Mouse (Mus musculus) heart, embryonic 14.5 days (tissue): ENCODE data around the gene Snrpd2. TPM values are rescaled to one million over a fixed set of nuclear protein-coding genes. Genes with fewer than 3 reads are reported as not detected.

Experiments used
- ATAC-seq: fragments of 200-750 bp; cut with Nextera tagmentation; 2 replicates; pipeline ENCODE4 v1.8.0; 2017; ENCODE audit warnings: low read depth, moderate TSS enrichment; ENCODE audit not compliant: insufficient number of reproducible peaks, insufficient read depth, low FRiP score
- H3K27ac ChIP-seq, 2 experiments: fragments of 200-500 bp in 1 of 2; fragments of 300-500 bp in 1 of 2; sonication (generic) in 1 of 2; replicated peaks in 1 of 2; 2 replicates each; pipeline ENCODE4 v1.5.1; 2012 to 2014; ENCODE audit warnings: low read depth in 2 of 2, low read length in 2 of 2, control low read depth in 1 of 2, mild to moderate bottlenecking in 1 of 2, mixed read lengths in 1 of 2; ENCODE audit not compliant: control insufficient read depth in 1 of 2, insufficient read depth in 1 of 2
- H3K27me3 ChIP-seq: fragments of 300-500 bp; sonication (generic); 2 replicates; pipeline ENCODE4 v1.6.1; 2014; ENCODE audit warnings: mild to moderate bottlenecking, low read length, control low read depth; ENCODE audit not compliant: control insufficient read depth, insufficient read depth
- H3K36me3 ChIP-seq: fragments of 300-500 bp; sonication (generic); 2 replicates; pipeline ENCODE4 v1.6.1; 2014; ENCODE audit warnings: mild to moderate bottlenecking, control low read depth, low read length, mixed read lengths; ENCODE audit not compliant: control insufficient read depth, insufficient read depth
- H3K4me1 ChIP-seq, 2 experiments: fragments of 200-500 bp in 1 of 2; fragments of 300-500 bp in 1 of 2; sonication (generic) in 1 of 2; 2 replicates each; pipeline ENCODE4 v1.6.1; 2012 to 2014; ENCODE audit warnings: low read length in 2 of 2, control low read depth in 1 of 2, mixed read lengths in 1 of 2; ENCODE audit not compliant: control insufficient read depth in 2 of 2, insufficient read depth in 2 of 2
- H3K4me2 ChIP-seq: fragments of 300-500 bp; sonication (generic); 2 replicates; pipeline ENCODE4 v1.6.1; 2014; ENCODE audit warnings: mild to moderate bottlenecking, low read length
- H3K4me3 ChIP-seq, 2 experiments: fragments of 200-500 bp in 1 of 2; fragments of 300-500 bp in 1 of 2; sonication (generic) in 1 of 2; 2 replicates each; pipeline ENCODE4 v1.5.1; 2012 to 2014; ENCODE audit warnings: low read length in 2 of 2, mild to moderate bottlenecking in 2 of 2, control low read depth in 1 of 2, low read depth in 1 of 2, moderate library complexity in 1 of 2; ENCODE audit not compliant: control insufficient read depth in 1 of 2, insufficient read depth in 1 of 2
- H3K9ac ChIP-seq: fragments of 300-500 bp; sonication (generic); 2 replicates; pipeline ENCODE4 v1.6.1; 2014; ENCODE audit warnings: mild to moderate bottlenecking, low read length
- H3K9me3 ChIP-seq: fragments of 300-500 bp; sonication (generic); 2 replicates; pipeline ENCODE4 v1.6.1; 2016; ENCODE audit warnings: low read length, control low read depth; ENCODE audit not compliant: control insufficient read depth
- WGBS: fragments of 180-500 bp; shearing (Covaris S2); extraction: QIAGEN DNeasy Blood & Tissue Kit; methylation state at CpG from one replicate; pipeline ENCODE4 v1.1.7; 2014; 5-methylcytosine and 5-hydroxymethylcytosine counted together
- polyA plus RNA-seq: library from polyadenylated mRNA; unstranded; fragments of >200 nt; fragmentation: Nextera tagmentation; extraction: Ambion mirVana; gene quantifications from 2 replicates; pipeline ENCODE4 v1.2.1, GENCODE M21; 2014

Snrpd2 gene
- polyA plus RNA-seq, 1 experiment from 2014 or later, result 111 TPM

DNA sequence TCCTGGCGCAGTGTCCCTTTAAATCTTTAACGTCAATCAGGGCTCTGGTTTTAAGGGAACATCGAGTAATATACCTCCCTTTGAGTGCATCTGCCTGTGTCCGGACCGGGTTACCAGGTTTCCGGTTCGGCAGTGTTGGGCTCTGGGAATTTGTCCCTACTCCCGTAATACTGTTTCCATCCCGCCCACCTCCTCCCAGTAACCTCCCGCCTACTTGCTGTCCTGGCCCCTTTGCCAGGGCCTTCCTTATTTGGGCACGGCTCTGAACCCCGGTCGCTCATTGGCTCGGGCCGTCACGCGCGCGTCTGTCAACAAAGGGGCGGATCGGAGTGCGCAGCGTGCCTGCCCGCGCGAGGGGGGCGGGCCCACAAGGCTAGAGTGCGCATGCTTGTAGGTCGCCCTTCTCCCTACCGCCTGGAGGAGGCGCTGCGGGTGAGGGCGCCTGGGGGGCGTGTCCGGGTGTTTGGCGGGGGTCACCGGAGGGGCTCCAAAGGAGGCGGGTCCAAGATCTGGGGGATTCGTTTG lies 18.1 kb upstream of the Snrpd2 start:
- Histone ChIP-seq H3K9ac (peak overlapping the region; percentile 71), H3K27ac (peak overlapping the region; percentile 92), H3K36me3 (peaks cover 36% of the 10 kb centered on the region), H3K9me3 (no peaks in the 10 kb centered on the region), H3K4me1 (peaks cover 4 to 16% of the 10 kb centered on the region in 2 experiments; a peak in 3 of 4 replicates), H3K4me3 (peak overlapping the region; percentile 45 to 59), H3K4me2 (peak overlapping the region; percentile 65), H3K27me3 (no peaks in the 10 kb centered on the region)
- under 1% methylated on average over 39 of the region's 39 CpGs for WGBS
- peak; percentile 98 for ATAC-seq

GRCm38 (mm10) chr7:19136168-19136567 lies 13.4 kb upstream of the Snrpd2 start:
- 93% methylated on average over 13 of the region's 13 CpGs for WGBS
- no peak for ATAC-seq
- peaks cover 3 to 9% of the 10 kb centered on the region in 2 experiments; a peak in 2 of 4 replicates for H3K4me1 ChIP-seq
- H3K4me2 ChIP-seq, result no peak overlapping the region
- H3K36me3 ChIP-seq, result peaks cover 62% of the 10 kb centered on the region
- H3K27me3 ChIP-seq, result no peaks in the 10 kb centered on the region
- no peak overlapping the region for H3K27ac ChIP-seq
- no peaks in the 10 kb centered on the region for H3K9me3 ChIP-seq
- no peak overlapping the region for H3K4me3 ChIP-seq
- H3K9ac ChIP-seq, result no peak overlapping the region

DNA sequence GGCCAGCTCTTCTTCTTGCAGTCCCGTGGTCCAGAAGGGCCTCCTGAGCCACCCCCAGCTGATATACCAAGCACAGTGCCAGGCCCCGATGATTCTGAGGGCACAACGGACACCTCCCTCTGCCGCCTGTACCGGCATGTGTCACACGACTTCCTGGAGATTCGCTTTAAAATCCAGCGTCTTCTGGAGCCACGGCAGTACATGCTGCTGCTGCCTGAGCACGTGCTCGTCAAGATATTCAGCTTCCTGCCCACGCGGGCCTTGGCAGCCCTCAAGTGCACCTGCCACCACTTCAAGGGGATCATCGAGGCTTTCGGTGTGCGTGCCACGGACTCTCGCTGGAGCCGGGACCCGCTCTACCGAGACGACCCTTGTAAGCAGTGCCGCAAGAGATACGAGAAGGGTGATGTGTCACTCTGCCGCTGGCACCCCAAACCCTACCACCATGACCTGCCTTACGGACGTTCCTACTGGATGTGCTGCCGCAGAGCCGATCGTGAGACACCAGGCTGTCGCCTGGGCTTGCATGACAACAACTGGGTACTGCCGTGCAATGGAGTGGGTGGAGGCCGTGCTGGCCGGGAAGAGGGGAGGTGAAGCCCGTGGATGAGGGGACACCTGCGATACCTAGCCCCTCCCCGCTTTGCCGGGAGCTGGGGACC lies 12.7 kb upstream of the Snrpd2 start:
- Histone ChIP-seq H3K4me2 (no peak overlapping the region), H3K27me3 (no peaks in the 10 kb centered on the region), H3K9me3 (no peaks in the 10 kb centered on the region), H3K4me1 (peaks cover 2 to 8% of the 10 kb centered on the region in 2 experiments; a peak in 2 of 4 replicates), H3K9ac (no peak overlapping the region), H3K27ac (no peak overlapping the region), H3K4me3 (no peak overlapping the region), H3K36me3 (peaks cover 66% of the 10 kb centered on the region)
- ATAC-seq, result no peak
- 89% methylated on average over 38 of the region's 38 CpGs for WGBS

GRCm38 (mm10) chr7:19137380-19137779 lies 12.1 kb upstream of the Snrpd2 start:
- H3K36me3 ChIP-seq, result peaks cover 70% of the 10 kb centered on the region
- H3K4me3 ChIP-seq, result no peak overlapping the region
- no peak overlapping the region for H3K27ac ChIP-seq
- no peak overlapping the region for H3K9ac ChIP-seq
- 0 out of 4 replicates have a peak, but pooled peaks cover 0 to 4% of the 10 kb centered on the region in 2 experiments for H3K4me1 ChIP-seq
- no peak for ATAC-seq
- WGBS, result 52% methylated on average over 5 of the region's 5 CpGs
- H3K27me3 ChIP-seq, result no peaks in the 10 kb centered on the region
- no peak overlapping the region for H3K4me2 ChIP-seq
- no peaks in the 10 kb centered on the region for H3K9me3 ChIP-seq

GRCm38 (mm10) chr7:19146793-19147192 lies 2.7 kb upstream of the Snrpd2 start:
- 85% methylated on average over 10 of the region's 10 CpGs for WGBS
- peaks cover 5 to 20% of the 10 kb centered on the region in 2 experiments; a peak in 3 of 4 replicates for H3K4me1 ChIP-seq
- H3K9ac ChIP-seq, result no peak overlapping the region
- H3K27ac ChIP-seq, result no peak overlapping the region
- H3K4me3 ChIP-seq, result no peak overlapping the region
- no peak for ATAC-seq
- no peaks in the 10 kb centered on the region for H3K27me3 ChIP-seq
- H3K36me3 ChIP-seq, result peaks cover 17% of the 10 kb centered on the region
- H3K4me2 ChIP-seq, result no peak overlapping the region
- no peaks in the 10 kb centered on the region for H3K9me3 ChIP-seq

DNA sequence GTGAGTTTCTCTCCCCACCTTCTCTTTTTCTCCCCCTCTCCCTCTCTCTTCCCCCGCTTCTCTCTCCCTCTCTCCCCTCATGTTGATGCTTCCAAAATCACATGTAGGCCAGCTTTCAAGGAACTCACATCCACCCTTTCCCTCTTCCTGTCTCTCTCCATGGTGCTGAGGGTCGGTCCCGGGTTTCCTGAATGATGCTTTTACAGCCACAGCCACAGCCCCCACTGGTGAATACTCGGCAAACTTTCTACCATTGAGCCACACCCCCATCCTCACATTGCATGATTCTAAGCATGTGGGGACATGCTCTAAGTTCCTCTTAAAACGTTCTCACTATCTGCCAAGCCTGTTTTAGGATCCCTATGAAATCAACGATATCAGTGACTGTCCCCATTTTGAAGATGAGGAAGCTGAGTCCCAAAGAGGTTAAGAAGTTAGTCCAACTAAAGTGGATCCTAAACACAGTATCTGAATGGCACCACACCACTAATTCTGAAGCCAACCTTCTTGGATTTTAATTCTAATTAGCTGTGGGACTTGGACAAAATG lies 2.0 kb upstream of the Snrpd2 start:
- H3K27me3 ChIP-seq, result no peaks in the 10 kb centered on the region
- WGBS, result 40% methylated on average over 6 of the region's 6 CpGs
- H3K4me2 ChIP-seq, result peak overlapping the region; percentile 90
- no peaks in the 10 kb centered on the region for H3K9me3 ChIP-seq
- no peak overlapping the region for H3K27ac ChIP-seq
- H3K36me3 ChIP-seq, result peaks cover 20% of the 10 kb centered on the region
- no peak for ATAC-seq
- no peak overlapping the region for H3K4me3 ChIP-seq
- no peak overlapping the region for H3K9ac ChIP-seq
- peaks cover 5 to 20% of the 10 kb centered on the region in 2 experiments; a peak in 3 of 4 replicates for H3K4me1 ChIP-seq

GRCm38 (mm10) chr7:19148180-19148874 lies 1.2 kb upstream of the Snrpd2 start:
- Histone ChIP-seq H3K36me3 (peaks cover 28% of the 10 kb centered on the region), H3K27me3 (no peaks in the 10 kb centered on the region), H3K9me3 (no peaks in the 10 kb centered on the region), H3K4me1 (peaks cover 5 to 20% of the 10 kb centered on the region in 2 experiments; a peak in 3 of 4 replicates), H3K4me3 (peak overlapping the region; percentile 60 to 66), H3K27ac (peak overlapping the region; percentile 70 to 89), H3K9ac (peak overlapping the region; percentile 73), H3K4me2 (peak overlapping the region; percentile 90)
- ATAC-seq, result no peak
- 11% methylated on average over 20 of the region's 20 CpGs for WGBS
